Mouse (Mus musculus) liver, adult 2 months (tissue): ENCODE data around the gene Tmem38b.

Experiments
- CTCF ChIP-seq: fragments of 200-500 bp; IDR thresholded peaks from 2 replicates; pipeline ENCODE4 v1.5.1; 2011; ENCODE audit warnings: low read depth, low read length, control low read depth
- POLR2A ChIP-seq: fragments of 200-500 bp; IDR thresholded peaks from 2 replicates; pipeline ENCODE4 v1.6.1; 2011; ENCODE audit warnings: low read length, control low read depth; ENCODE audit not compliant: insufficient read depth; ENCODE audit errors: extremely low read depth

GRCm38 (mm10) chr4:53795706-53796105 lies 30.1 kb upstream of the Tmem38b start:
- no peak for TF ChIP-seq POLR2A
- TF ChIP-seq CTCF = no peak
